Mouse (Mus musculus) heart, adult 18-20 months (tissue): ENCODE measurements at regions not wholly inside any gene's neighbourhood (a gene's known extent, or its start where the extent isn't known, plus 50 kb on each side); places are given as distances from the start of the nearest gene placed in this dataset.

Experiments
- DNase-seq, 2 experiments: peaks; one replicate each; pipeline ENCODE4 v3.0.0; 2021 to 2022; ENCODE audit warnings: mixed read lengths in 1 of 2

DNA sequence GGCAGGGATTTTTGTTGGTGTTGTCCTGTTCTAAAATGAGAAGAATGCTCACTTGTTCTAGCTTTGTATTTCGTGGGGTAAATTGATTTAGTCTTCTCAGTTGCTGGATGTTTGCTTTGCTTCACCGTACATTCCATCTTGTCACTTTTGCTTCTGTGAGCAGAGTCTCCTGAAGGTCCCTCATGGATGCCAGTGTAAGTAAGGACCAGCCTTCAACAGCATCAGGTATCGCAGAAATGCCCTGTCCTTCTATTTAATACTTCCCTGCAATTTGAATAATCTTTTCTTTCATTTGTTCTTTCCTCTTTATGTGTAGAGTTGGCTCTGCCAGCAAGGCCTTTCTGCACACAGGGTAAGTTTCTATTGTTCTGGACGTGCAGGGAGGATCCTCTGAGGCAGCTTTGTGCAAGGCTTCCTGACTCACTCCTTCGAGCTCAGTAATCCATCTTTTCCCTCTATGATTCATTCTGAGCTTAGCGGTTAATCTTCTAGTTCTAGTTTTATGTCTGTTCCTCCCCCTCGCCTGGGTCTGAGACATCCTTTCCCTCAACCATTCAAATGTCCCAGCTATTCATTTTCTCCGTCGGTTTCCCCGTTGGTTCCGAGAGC is 55.7 kb upstream of the Gm5148 start:
- no peak for DNase-seq

DNA sequence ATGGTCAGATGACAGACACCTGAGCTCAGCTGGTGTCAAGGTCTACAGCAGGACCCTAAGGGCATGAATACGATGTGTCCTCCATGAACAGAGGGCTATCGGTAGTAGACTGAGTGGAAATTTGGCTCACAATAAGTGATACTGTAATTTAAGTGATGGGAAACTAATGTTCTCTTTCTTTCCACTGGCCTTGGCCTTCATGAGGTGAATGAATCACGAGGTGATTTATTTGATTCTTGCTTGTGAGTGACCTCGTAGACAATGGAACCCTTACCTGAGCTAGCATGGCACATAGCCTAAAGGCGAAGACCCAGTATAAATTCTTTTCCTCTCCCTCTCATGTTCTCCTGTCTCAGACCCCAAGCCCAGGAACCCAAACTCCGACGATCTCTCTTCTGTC is 54.1 kb upstream of the Gm5148 start:
- DNase-seq, result no peak

DNA sequence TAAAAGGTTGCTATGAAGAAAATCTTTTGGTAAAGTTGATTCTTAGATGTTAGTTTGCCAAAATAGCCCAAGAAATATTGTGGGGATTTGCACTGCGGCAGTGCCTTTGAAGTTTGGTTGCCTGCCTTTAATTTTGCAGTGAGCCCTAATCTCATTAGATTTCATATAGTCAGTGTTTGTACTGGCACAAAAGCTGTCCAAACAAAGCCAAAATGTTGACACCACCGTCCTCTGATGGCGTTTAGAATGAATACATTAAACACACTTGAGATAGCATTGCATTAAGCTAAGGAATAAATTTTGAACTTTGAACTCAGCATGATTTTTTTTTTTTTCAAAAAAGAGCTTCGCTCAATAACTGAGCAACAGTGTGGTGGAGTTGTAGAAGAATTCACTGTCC is 51.9 kb upstream of the Gm5148 start:
- no peak for DNase-seq
